Mouse (Mus musculus) frontal cortex, adult (tissue): Measurements from ENCODE around the gene D1Pas1.
A peak's percentile ranks its signal among the peaks of the same experiment; 100 is the strongest.

Experiments
- ATAC-seq: cut with Nextera tagmentation; 2 replicates; pipeline ENCODE4 v1.9.2; 2017; ENCODE audit warnings: mild to moderate bottlenecking, moderate library complexity, mixed read lengths; ENCODE audit not compliant: low TSS enrichment

The D1Pas1 gene

DNA sequence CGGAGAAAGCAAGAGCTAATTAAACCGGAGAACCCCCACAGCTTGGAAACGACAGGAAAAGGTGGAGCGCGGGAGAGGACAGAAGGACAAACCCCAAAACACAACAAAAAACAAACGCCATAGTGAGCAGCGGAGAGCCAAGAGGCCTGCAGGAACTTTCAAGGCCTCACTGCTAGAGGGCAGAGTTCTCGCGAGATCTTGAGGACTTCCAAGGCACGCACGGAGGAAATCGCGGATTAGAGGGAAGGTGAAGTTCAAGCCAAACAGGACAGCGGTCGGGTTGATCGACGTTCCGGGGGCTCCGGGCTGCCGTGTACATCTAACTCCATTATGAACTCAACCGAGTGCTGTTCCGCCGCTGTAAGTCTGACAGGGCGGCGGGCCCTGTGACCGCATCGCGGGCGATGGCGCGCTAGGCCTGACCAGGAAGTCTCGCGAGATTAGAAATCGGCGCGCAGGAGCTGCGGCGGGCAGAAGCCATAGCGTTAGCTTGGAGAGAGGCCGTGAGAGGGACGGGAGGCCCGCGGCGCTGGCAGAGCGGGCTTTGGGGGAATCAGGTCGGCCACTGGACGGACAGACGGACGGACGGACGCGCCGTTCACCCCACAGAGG, at the start of gene D1Pas1:
TSS of gene D1Pas1 (plus strand) at position 216 of the 612 bp plus-strand sequence.
- ATAC-seq = no peak

DNA sequence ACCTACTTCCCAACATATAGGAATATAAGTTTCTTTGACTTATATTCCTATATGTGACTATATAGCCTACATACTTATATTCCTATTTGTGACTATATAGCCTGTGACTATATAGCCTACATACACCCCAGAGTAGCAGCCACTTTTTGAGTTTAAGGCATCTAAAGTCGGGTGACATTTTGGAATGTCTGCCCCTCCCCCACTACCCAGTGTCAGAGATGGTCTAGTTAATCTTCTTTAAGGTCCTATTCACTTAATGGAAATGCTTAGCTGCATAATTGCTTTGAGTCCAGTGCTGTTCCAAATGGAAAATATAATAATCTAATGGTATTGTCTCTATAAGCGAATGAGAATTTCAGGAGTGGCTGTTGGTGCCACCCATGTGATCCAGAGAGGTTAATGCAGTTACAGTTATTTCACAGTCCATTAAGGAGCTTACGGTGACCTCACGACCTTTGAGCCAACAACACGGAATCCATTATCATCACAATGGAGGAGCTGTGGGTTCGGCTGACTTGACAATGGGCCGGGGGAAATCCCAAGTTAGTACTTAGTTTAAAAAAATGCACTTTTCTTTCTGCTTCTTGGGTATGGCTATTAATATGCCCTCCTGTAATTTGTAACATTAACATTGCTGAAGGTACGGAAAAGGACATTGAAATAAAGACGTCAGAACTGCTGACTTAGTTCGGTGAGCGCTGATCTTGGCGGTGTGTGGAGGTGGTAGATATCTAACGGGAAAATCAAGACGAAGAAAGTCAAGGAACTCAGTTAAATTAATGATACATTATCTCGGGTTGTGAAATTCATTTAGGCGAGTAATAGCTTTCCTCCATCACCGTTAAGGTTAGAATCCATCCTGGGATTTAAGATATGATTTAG, 44.5 kb upstream of the D1Pas1 start:
- ATAC-seq = no peak

DNA sequence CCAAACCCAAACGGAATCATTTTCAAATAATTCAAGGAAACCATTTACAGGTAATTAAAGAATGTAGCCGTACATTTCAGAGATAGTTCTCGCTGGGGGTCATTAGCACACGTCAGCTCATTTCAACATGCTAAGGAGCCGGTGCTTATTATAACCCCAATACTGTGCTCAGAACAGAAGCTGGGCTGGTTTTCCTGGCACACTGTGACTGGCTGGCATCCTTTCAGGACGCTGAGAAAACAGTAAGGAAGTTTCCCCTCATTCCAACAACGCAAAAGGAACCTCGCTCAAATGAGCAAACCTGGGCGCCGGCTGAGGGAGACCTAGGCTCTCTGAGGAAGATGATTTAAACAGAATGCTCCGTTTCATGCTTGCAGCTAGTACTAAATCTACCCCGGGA, 43.2 kb upstream of the D1Pas1 start:
- ATAC-seq = no peak

DNA sequence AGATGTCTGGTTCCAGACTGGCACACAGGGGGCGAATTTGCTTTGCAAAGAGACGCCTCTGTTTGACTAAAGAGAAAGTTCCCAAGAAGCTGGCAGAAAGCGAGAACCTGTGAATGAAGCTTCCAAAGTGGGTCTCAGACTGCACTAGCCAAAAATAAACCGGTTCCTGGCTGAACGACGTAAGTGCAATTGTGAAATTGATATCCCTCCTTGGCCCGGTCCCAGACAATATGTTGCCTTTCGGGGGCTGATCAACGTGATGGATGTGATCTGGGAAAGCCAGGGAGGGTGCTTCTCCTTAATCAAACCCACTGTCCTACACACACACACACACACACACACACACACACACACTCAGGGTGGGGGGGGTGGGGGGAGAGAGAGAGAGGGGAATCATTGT, 41.8 kb upstream of the D1Pas1 start:
- ATAC-seq = no peak

DNA sequence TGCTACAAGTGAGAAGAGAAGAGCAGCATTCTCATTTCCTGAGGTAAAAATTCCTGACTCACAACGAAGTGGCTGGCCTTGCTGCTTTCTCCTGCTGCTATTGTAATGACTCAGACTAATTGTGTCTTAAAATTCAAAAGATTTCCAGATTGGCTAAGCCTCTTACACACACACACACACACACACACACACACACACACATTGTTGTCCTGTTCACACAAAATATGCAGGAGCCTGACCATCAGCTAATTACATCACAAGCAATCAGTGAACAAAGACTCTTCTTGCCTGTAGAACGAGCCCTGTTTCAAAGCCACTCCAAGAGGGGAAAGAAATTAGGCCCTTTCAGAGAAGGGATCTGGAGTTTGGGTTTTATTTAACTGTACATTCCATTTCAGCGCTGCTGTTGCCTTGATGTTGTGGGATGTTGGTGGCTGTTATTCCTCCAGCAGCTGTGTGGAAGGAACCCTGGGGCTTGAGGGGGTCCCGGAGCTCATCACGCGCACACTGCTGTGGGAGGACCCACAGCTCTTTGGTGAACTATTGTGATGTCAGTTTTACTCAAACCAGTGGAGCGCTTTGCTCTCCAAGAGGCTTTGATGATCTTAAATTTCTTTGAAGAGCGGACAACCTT, 40.8 kb upstream of the D1Pas1 start:
- no peak for ATAC-seq

DNA sequence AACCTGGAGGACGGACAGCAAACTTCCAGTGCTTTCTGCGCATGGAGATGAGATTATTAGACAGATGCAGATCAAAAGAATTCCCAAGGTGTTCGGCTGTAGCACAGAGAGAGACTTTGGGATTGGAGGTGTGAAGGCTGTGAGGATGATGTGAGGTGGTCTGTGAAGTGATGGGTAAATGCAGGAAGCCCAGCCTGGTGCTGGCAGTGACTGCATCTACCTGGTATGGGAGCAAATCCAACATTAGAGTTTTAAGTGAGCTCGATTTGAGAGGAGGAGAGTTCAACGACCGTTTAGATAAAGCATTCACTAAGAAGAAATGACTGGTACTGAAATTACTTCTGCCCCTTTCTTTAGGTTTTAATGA, 40.3 kb upstream of the D1Pas1 start:
- no peak for ATAC-seq

DNA sequence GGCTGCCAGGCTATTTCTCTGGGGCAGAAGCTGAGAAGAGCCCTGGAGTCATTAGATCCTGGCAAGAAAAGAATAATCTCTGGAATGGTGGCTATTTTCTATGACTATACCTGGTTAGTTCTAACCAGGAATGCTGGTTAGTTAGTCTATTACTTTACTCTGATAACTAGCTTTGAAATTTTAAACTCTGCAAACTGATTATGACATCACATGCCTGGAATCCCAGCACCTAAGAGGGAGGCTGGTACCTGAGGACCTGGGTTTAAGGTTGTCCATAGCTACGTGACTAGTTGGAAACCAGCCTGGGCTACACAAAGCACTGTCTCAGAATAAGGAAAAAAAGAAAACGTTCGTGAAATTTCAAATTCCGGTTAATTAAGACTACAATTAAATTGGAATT, 39.7 kb upstream of the D1Pas1 start:
- ATAC-seq = no peak

DNA sequence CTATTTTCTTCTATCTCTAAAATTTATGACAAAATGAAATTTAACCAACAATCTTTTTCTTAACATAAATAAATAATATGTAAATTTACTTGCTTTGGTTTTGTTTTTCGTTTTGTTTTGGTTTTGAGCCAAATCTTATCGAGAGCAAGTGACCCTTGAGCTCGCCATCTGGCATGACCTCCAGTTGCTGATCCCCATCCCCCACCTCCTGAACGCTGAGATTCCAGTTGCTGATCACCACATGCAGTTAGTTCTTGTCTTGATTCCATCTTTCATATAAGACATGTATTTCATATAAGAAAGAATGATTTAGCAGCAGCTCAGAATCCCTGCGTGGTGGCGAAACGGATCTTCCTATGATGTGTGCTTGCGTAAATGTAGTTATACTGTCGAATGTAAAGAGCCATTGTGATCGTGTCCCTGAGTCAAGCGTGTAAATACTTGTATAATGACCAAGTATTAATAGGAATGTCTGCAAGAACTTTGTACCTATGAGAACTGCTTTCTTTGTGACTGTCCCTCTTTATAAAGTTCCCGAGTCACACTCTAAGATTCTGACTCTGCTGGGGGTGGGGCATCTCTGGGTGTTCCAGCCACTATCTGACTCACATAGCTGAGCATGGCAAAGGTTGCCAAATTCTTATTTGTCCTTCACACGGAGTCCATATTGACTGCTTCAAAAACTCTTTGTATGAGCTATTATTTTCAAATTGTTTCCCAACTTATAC, 36.9 kb upstream of the D1Pas1 start:
- no peak for ATAC-seq

DNA sequence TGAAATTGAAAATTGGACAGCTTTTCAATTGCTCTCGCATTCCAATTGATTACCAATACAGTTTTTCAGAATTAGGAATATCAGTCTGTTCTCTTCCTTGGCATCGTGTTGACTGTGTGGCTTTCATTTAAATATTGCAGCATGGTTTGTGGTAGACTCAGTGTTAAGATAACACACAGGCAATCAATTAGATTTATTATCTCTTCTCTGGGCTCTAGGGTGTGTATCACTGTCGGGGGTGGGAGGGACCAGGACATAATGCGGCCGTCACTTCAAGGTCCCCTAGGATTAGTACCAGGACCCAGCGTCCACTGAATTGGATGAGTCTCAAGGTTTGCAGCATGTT, 36.4 kb upstream of the D1Pas1 start:
- ATAC-seq = no peak

DNA sequence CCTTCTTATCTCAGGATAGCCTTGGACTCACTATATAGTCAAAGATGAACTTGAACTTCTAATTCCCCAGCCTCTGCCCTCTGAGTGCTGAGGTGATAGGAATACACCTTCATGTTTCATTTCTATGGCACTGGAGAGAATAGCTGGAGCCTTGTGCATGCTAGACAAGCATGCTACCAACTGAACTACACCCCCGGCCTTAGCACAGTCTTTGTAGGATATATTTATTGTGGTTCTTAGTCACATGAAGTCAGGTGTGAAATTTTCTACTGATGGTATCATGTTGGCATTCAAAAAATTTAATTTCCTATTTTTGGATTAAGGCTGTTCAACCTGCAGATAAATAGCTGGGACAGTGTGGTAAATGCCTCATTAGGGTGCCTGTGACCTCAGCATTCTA, 33.0 kb upstream of the D1Pas1 start:
- ATAC-seq = no peak

DNA sequence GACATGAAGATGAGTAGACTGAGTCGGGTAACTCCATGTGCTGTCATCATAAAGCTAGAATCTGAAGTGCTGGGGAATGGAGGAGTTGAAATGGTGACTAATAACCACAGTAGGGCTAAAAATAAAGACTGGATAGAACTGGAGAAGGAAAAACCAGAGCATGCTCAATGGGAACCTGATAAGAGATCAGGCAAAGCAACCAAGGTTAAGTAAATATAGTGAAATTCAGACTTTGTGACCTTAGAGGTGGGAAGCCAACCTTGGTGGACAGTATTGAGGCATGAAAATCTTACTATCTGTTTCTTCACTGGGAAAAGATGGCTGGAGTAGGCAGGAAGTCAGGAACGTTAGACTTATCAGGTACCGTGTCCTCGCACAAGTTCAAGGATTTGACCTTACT, 14.8 kb upstream of the D1Pas1 start:
- no peak for ATAC-seq

DNA sequence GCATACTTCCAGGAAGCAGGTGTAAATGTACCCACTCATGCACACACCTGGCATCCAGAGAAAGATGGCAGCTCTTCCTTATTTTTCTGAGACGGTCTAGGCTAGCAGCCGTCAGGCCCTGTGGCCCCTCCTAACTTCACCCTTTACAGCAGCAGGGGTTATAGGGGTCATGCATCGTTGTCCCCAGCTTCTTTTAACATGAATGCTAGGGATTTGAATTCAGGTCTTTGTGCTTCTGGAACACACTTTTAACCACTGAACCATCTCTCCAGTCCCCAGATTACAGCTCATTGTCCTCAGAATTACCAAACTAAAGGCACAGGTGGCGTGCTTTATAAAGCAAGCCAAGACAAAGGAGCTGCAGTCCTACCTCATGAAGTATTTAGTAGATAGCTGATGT, 12.6 kb upstream of the D1Pas1 start:
- ATAC-seq = no peak

DNA sequence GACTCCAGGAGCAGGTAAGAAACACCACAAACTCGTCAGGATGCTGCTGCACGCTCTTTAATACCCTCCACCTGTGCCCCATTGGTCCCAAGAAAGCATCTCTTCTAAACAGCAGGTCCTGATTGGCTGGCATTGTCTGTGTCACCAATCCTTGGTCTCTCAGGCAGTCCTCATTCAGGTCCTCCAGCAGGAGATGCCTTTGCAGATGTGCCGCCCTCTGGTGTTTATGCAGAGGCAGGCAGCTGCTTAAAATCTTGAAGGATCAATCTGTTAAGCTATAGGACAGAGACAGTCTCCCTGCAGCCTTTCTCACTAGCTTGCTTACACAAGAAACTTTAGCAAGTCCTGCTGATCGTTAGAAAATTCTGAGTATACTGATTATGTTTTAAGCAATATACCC, 7.8 kb upstream of the D1Pas1 start:
- no peak for ATAC-seq

DNA sequence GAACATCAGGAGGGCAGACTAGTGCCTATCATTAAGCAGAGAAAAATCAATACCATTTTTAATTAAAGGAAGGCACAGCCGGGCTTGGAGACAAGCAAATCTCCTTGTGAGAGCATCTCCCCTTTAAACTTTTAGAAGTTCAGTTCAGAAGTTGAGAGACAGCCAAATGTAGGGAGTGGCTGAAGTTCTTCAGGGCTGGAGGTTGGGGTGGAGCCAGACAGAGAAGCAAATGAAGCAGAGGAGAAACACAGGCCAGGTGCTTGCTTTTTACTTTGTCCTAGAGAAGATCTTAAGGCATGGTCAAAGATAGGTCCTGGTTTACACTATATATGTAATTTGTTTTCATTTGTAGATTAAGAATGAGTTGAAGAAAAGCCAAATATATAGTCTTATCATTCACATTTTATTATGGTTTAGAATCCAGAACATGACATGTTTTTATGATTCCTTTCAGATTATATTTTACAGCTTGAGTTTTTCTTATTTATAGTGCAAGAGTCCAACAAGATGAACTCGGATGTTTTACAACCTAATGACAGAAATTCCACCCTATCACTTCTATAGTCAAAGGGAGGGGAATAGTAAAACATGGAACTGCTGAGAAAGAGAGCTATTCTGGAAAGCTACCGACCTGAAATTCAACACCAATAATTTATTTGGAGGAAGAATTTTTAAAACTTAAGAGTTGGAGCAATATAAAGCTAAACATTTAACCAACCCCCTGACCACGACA, 2.9 kb upstream of the D1Pas1 start:
- ATAC-seq = no peak

DNA sequence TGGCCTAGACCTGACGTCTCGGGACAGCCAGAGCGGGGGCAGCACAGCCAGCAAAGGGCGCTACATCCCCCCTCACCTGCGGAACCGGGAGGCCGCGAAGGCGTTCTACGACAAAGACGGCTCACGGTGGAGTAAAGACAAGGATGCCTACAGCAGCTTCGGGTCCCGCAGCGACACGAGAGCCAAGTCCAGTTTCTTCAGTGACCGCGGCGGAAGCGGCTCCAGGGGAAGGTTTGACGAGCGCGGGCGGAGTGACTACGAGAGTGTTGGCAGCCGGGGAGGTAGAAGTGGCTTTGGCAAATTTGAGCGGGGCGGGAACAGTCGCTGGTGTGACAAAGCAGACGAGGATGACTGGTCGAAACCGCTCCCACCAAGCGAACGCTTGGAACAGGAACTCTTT, 710 bp downstream of the D1Pas1 start:
- no peak for ATAC-seq

DNA sequence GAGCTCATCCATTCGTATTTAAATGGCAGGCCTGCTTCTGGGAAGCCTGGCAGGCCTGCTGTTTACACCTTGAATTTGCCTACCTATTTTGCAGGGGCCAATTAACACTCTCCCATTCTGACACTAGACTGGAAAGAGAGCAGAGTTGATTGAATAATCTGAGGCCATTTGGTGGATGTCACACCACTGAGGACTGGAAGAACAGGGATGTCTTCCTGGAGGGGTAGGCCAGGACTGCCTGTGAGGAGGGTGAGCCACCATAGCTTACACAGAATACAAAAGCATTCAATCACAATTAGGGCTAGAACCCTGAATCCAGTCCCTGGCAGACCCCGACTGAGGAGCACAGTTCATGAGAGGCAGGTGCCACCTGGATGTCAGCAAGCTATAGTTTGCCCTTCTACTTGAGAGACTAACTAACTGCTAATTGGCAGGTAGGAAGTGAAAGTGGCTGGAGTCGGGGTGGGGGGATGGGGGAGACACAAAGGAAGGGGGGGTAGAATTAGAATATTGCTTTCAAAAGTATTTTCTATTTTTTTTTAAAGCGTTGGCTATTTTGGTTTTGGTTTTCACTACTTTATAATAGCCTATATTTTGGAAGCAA, 9.8 kb downstream of the D1Pas1 start:
- ATAC-seq = no peak

DNA sequence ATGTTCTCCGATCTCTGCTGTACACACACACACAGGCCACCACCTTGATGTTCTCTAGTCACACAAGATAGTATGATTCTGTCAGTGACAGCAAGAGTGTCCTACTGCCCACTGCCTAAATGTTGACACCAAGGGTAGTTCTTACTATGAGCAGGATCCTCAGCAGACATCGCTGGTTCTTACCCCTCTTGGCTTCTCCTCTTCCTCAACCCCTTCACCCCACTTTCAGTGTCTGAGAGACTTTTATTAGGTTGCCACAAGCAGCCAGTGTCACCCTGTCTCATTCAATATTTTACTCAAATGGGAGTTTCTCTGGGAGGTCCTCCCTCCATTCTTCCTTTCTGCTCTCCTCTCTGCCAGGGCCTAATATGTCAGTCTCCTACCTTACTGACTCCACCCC, 10.6 kb downstream of the D1Pas1 start:
- no peak for ATAC-seq

DNA sequence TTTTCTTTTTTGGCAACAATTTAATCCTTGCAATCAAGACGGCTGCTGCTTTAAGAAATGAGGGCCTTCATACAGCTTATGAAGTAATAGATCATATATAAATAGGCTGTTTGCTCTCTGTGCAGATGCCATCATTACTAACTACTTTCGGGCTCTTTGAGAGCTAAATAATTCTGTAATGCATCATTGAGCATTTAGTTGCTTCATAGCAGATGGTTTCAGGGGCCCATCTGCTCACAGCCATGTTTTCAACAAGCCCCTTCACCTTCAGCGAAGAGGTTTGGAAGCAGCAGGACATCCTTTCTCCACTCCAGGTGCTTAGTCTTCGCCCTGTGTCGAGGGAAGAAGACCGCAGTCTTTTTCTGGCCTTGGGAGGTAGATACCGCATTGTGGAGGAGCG, 12.2 kb downstream of the D1Pas1 start:
- ATAC-seq = no peak

DNA sequence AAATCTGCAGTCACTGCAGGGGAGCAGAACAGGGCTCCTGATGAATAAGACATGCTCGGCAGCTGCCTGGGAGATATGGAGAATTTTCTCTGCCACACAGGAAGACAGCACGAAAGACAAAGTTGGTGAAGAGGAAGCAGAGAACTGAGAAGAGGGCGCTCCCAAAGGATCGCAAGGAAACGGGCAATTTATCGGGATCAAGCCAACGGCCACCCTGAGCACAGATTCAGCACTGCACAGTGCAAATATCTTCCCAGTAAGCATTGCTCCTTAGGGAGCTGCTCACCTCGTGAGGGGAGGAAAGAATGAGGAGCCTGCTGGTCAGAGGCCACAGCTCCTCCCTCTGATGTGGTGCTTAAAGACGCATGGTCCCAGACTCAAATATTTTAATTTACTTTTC, 13.3 kb downstream of the D1Pas1 start:
- no peak for ATAC-seq

DNA sequence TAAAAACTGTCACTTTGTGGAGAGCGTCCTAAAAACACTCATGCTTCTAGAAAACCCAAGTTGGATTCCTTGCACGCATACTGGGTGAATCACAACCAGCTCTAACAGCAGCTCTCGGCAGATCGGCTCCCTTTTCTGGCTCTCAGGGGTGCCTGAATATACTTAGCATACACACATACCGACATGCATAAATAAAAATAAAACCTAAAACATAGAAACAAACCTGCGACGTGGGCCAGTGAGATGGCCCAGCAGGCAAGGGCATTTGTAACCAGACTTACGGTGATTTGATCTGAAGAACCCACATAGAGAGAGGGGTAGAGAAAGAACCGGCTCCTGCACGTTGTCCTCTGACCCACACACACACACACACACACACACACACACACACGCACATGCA, 17.9 kb downstream of the D1Pas1 start:
- ATAC-seq = no peak

DNA sequence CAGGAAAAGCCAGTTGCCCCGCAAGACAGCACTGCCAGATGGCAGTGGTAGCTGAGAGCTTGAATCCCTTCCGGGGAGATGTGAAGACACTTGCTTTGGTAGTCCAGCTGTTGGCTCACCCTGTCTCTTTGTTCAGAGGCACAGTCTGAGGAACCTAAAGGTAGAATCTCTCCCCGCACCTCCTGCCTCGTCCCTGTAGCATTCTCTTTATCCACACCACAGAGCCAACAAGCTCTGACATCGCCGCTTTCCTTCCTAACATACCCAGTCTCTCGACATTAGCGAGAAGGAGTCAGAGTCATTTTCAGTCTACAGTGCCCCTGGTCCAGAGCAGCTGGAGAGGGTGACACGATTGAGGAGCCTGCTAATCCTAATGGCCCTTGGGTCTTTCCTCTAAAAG, 18.9 kb downstream of the D1Pas1 start:
- peak; percentile 29 for ATAC-seq

DNA sequence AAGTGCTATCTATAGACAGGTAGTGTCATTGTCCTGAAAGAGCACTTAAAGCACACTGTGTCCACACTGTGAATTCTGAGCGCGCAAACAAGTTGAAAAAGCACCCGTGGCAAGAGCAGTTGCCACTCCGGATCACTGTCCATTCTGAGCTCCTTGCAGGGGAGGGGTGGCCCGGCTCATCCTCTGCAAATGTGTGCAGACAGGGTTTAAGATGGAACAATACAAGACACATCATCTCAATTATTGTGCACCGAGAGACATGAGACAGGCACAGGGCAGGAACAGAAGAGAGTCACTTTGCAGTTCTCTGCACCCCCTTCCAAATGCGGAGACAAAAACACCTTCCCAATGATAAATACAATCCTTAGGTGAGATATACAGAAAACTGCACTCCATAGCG, 19.3 kb downstream of the D1Pas1 start:
- no peak for ATAC-seq
